Mouse (Mus musculus) CD4-positive naive resting alpha-beta T cell, adult 57 days (primary cell): ENCODE results near the gene Negr1. TPM values are rescaled to one million over a fixed set of nuclear protein-coding genes. Genes with fewer than 3 reads are reported as not detected.

Experiments
- total RNA-seq: library from RNA; stranded (reverse); gene quantifications from one replicate; pipeline ENCODE4 v1.2.4, GENCODE M21; 2023

Negr1 gene
- total RNA-seq = not detected

DNA sequence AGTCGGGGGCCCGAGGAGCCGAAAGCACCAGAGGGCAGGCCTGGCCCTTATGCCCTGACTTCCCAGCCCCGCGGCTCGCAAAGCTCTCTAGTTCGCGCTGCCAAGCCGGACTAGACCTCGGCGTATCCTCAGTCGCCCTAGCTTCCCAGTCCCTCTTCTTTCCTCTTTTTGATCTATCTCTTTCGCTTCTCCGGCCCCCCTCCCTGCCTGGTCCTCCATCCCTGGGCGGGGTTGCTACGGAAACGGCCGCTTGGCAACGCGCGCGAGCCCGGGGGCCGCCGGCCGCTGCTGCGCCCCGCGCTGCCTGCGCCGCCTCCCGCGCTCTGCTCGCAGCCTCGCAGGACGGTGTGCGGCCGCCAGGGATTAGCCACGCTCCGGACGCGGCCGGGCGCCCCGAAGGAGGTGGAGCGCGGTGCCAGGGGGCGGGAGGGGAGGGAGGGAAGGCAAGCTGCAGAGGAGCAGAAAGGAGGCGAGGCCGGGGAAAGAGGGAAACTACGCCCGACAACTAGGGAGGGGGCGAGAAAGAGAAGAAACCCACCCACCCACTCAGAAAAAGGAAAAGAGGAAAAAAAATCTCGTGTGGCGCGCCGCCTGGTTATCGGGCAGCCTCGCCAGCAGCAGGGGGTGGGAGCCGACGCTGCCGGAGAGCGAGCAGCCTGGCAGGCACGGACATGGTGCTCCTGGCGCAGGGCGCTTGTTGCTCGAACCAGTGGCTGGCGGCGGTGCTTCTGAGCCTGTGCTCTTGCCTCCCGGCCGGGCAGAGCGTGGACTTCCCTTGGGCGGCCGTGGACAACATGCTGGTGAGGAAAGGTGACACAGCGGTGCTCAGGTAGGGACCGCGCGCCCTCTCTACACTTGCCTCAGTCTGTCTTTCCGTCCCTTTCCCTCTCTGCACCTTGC lies at the start of gene Negr1:
Gene Negr1 (plus strand): TSS at position 271 of the 900 bp plus-strand sequence.

